Mouse (Mus musculus) liver, adult 2 months (tissue): Measurements from ENCODE around the gene Acacb.

Experiments used
- CTCF ChIP-seq: fragments of 200-500 bp; IDR thresholded peaks from 2 replicates; pipeline ENCODE4 v1.5.1; 2011; ENCODE audit warnings: low read depth, low read length, control low read depth
- POLR2A ChIP-seq: fragments of 200-500 bp; IDR thresholded peaks from 2 replicates; pipeline ENCODE4 v1.6.1; 2011; ENCODE audit warnings: low read length, control low read depth; ENCODE audit not compliant: insufficient read depth; ENCODE audit errors: extremely low read depth

GRCm38 (mm10) chr5:114101873-114102272 lies 44.5 kb upstream of the Acacb start:
- TF ChIP-seq POLR2A (no peak), CTCF (no peak)
